Mouse (Mus musculus) ES-CJ7 (cell line): ENCODE data around the gene Dnah3.

Experiments
- DNase-seq: peaks from one replicate; pipeline ENCODE4 v3.0.0; 2011; ENCODE audit warnings: low read depth, low spot score

The Dnah3 gene

DNA sequence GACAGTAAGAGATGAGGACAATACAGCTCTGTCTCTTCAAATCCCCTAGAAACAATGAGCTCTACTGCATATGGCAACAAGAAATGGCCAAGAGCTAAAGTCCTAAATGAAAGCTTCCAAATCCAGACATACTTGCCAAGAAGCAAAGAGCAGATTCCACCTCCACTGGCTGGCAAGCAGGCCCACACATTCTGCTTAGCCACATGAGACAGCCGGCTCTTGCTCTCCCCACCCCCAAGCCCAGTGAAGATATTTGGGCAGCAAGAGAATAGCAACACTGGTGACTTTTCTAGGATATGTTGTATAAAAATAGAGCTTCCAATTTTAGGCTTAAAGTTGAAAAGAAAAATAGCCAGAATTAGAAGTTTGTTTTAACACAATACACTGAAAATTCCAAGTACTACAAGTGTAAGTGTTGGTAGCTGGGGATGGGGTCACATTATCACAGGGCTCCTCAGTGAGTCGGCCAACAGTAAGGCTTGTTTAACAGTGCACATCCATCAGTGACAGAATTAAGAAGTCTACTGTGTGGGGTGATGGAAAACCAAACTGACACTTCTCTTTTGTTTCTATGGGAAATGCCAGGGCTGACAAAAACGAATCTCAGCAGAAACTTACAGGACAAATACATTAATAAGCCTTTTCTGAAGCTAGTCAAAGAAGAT is 219.2 kb downstream of the Dnah3 start:
- no peak for DNase-seq

DNA sequence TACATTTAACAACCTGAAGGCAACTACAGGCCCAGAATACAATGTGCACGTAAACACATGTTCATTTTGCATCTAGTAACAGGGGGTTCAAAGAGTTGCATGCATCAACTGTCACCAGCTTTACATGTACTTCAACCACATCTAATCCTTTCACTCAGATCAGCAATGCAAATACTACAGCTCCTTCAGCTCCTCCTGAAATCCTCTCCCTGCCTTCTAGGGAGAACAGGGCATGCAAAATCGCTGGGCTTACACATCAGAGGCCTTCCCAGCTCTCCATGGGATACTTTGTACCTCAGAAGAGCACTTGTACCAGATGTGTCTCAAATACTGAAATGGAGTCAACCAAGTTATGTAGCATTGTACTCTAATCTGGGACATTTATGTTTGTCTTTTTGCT is 222.0 kb downstream of the Dnah3 start:
- no peak for DNase-seq
